Mouse (Mus musculus): Measurements from ENCODE around the gene Armc3. TPM values are rescaled to one million over a fixed set of nuclear protein-coding genes. Genes with fewer than 3 reads are reported as not detected.

Armc3 gene
- total RNA-seq, 2 experiments from 2014 or later, result 0.47 to 0.54 TPM

DNA sequence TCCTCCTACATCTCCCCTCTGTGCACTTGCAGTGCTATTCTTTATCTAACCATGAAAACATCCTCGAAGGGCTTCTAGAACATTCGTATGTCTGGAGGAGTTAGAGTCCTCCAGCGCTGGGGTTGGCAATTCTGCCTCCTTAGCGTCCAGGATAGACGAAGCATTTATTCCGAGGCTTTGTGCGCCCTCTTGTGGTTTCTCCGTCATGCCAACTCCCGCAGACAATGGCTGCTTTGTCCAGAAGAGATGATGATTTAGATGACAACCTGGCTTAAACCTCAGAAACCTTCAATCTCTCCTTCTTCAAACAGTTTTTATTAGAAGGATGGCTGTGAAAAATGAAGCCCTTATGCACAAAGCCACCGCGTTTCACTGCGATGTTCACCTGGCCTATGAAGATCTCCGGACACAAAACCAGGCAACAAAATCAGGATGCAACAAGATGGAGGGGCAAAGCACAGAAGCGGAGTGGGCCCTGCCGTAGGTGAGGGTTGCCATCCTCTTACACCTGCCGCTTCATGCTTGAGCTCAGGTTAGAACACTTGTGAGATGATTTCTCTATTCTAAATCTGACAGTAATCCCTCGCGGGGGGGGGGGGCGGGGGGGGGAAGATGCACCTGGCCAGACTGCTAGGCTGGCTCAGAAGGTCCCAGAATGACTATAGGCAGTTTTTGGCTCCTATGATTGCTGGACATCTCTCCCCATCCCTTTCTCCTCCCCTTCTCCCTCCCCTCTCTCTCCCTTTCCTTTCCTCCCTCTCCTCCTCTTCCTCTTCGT is 145.7 kb downstream of the Armc3 start:
- intact Hi-C loops (cut with DNase I), result loop anchor here (2.0 to 10.0 kb wide), 5 partner anchors 68 to 1320 kb away; partner anchors contain the start of genes 4930426L09Rik, Dnajc1 and Pip4k2a
- peak; percentile 85 to 90 for DNase-seq (ENCODE audit: low spot score in 2 of 2)

DNA sequence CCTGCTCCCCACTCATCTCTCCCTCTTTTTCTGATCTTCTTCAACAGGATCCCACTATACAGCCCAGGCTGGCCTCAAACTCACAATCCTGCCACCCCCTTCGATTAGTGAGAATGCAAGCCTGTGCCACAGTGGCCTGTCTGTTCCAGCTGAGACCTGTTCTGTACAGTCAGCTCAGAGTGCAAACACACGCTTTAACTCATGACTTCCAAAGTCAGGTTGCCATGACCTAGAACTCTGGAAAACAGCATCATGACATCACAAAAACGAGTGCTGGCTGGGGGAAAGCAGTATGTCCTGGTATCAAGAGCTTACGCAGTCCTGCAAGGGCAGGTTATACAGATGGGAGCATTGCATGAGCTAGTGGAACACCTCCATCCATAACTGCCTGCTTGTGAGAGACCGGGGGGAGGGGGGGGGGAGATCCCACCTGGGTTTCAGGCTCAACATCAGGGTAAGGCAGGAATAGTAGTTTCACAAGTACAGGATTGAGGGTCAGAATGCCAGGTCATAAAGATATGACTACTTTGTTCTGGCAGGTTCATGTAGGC is 146.4 kb downstream of the Armc3 start:
- intact Hi-C loops (cut with DNase I), result loop anchor here (2.0 to 10.0 kb wide), 4 partner anchors 69 to 1321 kb away; partner anchors contain the start of gene Dnajc1
- no peak for DNase-seq (ENCODE audit: low spot score in 2 of 2)

DNA sequence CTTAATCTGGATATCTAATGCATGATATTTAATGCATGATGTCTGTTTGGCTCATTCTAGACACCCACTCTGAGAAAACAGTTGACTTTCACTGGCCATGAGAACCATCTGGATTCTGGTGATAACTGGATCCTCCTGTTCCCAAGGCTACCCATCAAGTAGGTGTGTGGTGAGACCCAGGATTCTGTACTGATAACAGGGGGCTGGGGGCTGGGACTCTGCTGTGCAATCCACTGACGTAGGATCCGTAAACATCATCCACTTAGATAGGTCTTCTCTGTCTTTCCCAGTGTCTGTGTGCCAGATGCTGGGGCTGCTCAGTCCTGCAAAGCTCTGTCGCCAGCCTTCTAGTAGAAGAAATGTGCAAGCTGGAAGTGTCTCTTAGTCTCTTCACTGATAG is 149.4 kb downstream of the Armc3 start:
- intact Hi-C loops (cut with DNase I), result loop anchor here (10.0 kb wide), 3 partner anchors 954 to 1324 kb away; partner anchors contain the start of gene Dnajc1
- no peak for DNase-seq (ENCODE audit: low spot score in 2 of 2)

DNA sequence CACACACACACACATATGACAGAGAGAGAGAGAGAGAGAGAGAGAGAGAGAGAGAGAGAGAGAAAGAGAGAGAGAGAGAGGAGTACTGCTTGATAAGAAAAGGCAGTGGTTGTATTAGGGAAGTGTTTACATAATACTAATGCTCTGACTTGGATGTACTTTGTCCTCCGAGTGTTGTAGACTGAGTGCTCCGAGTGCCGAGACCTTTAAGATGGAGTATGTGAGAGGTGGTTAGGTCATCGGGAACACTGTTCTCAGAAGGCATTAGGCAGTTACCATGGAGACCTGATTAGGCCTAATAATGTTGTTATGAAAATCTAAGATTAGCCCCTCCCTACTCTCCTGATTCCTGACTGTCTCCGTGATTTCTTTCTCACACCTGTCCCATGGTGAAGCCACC is 151.1 kb downstream of the Armc3 start:
- intact Hi-C loops (cut with DNase I), result no loop called here
- DNase-seq (ENCODE audit: low spot score in 2 of 2), result no peak

DNA sequence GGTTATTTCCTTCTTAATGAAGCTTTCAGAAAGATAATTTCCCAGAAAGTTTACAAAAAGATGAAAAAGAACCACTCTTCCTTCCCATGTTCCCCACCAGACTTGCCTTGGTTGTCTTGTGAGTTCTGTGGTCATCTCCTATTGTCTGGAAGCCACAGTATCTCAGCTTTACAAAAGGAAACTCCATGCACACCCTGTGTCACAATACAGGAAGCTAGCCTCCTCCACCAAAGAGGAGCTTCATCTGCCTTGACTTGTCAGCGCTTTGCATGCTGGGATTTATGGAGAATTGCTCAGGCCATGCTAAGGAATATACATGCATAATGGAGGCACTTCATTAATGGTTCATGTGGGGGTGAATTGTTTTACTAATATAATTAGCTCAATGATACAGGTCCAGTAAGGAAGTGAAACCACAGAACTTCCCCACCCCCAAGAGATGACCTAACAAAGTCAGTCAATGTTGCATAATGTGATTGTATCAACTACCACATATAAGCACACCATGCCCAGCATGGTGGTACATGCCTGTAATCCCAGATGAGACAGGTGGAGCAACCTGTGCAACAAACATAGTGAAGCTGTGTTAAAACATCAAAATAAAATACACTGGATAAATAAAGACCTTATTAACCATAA is 152.6 kb downstream of the Armc3 start:
- intact Hi-C loops (cut with DNase I), result no loop called here
- no peak for DNase-seq (ENCODE audit: low spot score in 2 of 2)

DNA sequence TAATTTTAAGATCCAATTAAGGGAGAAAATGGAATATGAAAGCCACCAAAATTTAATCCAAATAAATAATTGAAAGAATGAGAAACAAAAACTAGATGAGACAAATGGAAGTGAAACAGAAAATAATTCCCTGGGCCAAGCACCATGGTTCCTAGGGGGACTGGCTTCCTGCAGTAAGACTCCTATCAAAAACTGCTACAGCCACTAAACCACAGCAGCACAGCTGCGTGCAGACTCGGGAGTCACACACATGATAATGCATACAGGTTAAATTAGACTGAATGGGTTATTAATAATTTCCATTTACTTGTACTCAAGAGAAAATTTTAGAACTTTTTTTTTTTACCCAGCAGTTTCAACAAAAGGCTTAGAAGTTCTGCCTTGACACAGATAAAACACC is 154.1 kb downstream of the Armc3 start:
- DNase-seq (ENCODE audit: low spot score in 2 of 2), result no peak
- intact Hi-C loops (cut with DNase I), result no loop called here

Other genes starting within 250 kb of the Armc3 start
- gene Pip4k2a, start 201.2 kb upstream of the Armc3 start, total RNA-seq (2021), result 10 to 100 TPM; 50.8 to 56.2 TPM
- gene 4930426L09Rik, start 201.0 kb upstream of the Armc3 start, total RNA-seq (2021), result 1 to 10 TPM in 1 of 2 experiments, under 1 TPM in 1; 0.72 to 1.0 TPM
- 10 to 100 TPM; 16.2 to 24.3 TPM for gene Msrb2, start 172.1 kb downstream of the Armc3 start, total RNA-seq (2021)
- not detected for gene Ptf1a, start 246.4 kb downstream of the Armc3 start, total RNA-seq (2021)

Measured in left cerebral cortex, postnatal 36 days (tissue).